Mouse (Mus musculus) gastrocnemius, postnatal 14 days (tissue): ENCODE results near the gene Galnt10. TPM values are rescaled to one million over a fixed set of nuclear protein-coding genes. Genes with fewer than 3 reads are reported as not detected.

Experiments used
- DNase-seq: peaks from one replicate; pipeline ENCODE4 v3.0.0; 2021; ENCODE audit warnings: mixed read lengths
- intact Hi-C: fragments of 180-260 bp; cut with DNase I; formaldehyde crosslinking; loops from one replicate; pipeline ENCODE4 v1.15.1; 2025; ENCODE audit warnings: low total_unique reads
- total RNA-seq, 2 experiments: library from RNA; stranded (reverse); gene quantifications; 2 replicates each; pipeline ENCODE4 v1.2.3; 2021

Gene Galnt10
- total RNA-seq, 2 experiments from 2014 or later: 11.3 to 12.4 TPM

DNA sequence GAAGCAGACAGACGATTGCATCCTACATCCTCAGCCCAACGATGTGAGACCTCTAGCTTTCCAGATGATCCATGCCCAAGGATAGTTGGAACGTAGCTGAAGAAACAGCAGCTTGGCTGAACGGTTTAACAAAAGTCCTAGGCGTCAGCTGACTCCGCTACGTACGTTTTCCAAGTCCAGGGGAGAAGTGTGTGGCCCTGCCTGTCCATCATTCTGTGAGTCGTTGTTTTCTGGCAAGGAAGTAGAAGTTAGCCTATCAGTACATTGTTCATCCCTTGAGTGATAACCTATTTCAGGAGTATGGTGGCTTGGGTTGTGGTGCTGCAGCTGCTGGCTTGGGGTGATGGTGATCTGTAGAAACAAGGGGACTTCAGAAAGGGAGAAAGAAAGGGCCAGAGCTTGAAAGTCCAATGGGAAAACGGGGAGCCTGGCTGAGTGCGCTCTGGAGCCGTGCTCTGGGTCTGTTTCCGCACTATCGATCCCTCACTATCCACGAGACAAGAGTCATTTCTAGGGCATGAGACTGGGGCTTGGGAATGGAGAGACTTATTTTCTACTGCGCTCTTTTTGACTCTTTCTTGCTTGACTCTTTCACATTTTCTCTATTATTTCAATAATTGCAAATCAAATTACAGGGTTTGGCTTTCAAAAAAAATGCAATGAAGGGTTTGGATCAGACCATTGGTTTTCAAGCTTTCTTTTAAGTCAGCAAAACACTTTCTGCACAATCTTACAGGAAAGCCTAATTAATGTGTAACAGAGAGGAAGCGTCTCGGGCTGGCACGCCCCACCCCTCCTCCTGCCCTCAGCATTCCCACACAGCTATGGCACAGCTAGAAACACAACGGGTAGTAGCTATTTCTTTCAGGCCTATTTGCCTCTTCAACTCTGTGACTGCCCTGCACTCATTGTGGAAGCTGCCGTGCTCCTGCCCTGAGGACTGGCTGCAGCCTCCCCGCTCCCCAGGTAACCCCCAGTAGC is 63.2 kb downstream of the Galnt10 start:
- intact Hi-C loops: no loop called here
- DNase-seq: no peak

DNA sequence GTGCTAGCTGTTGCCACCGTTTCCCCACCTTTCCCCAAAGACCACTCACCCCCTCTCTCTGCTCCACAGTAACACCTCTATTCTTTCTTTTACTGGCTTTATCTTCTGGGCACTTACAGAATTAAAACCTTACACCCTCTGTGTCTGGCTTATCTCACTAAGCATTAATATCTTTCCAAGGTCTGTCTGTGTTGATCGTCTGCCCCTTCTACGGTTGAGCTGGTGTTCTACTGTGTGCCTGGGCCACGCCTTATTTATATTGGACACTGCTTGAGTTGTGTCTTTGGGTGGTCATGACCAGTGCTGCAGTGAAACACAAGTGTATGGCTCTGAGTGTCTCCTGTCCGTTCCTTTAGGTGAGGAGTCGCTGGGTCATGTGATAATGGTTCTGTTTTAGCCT is 68.7 kb downstream of the Galnt10 start:
- no peak for DNase-seq
- intact Hi-C loops: no loop called here

DNA sequence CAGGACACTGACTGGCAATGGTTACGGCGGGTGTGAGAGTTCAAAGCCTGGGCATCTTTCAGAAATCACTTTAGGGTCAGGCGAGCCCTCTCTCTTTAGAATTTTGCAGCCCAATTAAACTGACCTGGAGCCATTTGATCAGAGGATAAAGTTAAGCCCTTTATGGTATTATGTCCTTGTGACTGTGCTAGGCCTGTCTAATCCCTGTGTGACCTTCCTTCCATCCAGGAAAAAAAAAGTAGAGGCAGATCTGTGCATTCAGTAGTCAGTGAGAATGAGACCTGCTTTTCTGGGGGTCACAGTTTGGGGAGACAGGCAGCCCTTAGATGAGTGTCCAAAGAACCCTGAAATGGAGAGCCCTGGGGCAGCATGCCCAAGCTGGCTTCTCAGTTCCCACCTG is 71.5 kb downstream of the Galnt10 start:
- intact Hi-C loops: no loop called here
- no peak for DNase-seq

- DNase-seq: no peak
- intact Hi-C loops: no loop called here
These were observed 72.2 kb downstream of the Galnt10 start for GRCm38 (mm10) chr11:57717432-57717831.

DNA sequence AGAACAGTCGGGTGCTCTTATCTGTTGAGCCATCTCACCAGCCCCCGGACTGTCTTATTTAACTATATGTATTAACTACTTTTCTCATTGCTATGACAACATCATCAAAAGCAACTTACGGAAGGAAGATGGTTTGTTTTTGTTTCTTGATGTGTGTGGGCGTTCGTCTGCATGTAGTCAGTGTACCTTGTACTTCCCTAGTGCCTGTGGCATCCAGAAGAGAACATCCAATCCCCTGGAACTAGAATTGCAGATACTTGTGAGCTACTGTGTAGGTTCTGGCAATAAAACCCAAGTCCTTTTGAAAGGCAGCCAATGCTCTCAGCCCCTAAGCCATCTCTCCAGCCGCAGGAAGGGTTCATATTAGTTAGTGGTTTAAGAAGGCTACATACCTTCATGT is 72.8 kb downstream of the Galnt10 start:
- no peak for DNase-seq
- intact Hi-C loops: no loop called here

GRCm38 (mm10) chr11:57719631-57720030 is 74.4 kb downstream of the Galnt10 start:
- no peak for DNase-seq
- intact Hi-C loops: loop anchor here (10.0 kb wide), 1 partner anchor 105 kb away; no protein-coding TSS in a partner anchor

DNA sequence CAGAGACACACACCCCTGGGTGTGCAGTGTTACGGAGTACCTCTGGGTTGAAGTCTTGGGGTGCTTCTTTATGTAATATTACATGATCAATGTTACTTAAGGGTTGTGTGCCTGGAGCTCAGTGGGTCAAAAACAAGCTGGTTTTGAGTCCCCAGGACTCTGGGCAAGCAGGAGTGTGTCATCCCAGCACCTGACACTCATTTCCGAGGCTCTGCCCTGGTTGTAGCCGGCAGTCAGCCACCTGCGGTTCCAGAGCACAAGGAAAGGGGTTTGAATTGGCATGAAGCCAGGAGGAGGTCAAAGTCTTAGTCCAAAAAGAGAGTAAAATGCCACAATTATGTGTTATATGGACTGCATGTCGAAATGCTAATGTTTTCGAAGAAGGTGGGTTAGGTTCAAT is 74.8 kb downstream of the Galnt10 start:
- no peak for DNase-seq
- intact Hi-C loops: loop anchor here (10.0 kb wide), 1 partner anchor 105 kb away; no protein-coding TSS in a partner anchor

GRCm38 (mm10) chr11:57724791-57725463 is 79.7 kb downstream of the Galnt10 start:
- intact Hi-C loops: loop anchor here (10.0 kb wide), 1 partner anchor 110 kb away; no protein-coding TSS in a partner anchor
- peak; percentile 48 for DNase-seq

DNA sequence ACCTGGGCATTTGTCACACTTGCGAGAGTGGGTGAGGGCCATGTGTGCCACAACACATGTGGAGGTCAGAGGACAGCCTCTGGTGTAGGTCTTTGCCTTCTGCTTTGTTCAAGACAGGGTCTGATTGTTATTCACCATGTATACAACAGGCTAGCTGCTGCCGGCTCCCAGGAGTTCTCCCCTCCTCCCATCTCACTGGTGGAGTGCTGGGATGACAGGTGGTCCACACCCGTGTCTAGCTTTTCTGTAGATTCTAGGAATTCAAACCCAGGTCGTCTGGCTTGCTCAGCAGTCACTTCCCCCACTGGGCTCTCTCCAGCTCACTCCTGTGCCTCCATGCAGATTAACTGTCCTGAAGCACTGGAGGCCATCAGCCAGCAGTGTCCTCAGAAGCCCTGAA is 80.7 kb downstream of the Galnt10 start:
- intact Hi-C loops: loop anchor here (10.0 kb wide), 1 partner anchor 111 kb away; no protein-coding TSS in a partner anchor

DNA sequence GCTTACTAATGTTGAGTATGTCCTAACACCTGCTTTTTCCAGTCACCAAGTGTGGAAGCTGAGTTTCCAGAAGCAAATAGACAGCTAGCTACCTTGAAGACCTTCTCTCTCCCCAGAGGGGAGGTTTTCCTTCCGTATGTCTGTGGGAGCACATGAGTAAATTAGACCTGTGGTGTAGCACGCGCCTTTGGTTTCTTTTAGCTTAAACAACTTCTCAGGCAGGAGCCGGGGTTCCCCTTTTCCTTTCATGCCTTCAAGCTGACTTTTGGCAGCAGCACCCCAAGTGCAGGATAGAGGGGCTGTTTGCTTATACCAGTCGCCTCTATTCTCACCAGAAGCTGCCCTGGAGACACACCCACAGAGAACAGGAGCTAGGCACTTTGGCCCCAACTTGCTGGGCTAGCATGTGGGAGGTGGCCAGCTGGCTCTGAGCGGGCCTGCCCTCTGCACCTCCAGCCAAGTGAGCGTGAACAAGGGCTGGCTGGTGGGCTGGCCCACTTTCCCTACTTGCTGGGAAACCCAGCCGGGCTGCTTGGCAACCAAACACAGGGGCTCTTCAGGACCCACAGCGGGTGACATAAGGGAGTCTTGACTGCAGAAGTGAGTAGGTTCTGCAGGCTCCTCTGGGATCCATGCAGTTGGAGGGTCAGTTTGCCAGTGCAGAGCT is 82.2 kb downstream of the Galnt10 start:
- intact Hi-C loops: loop anchor here (10.0 kb wide), 1 partner anchor 113 kb away; no protein-coding TSS in a partner anchor
- peak; percentile 74 for DNase-seq

More for the DNA sequence above, 80.7 kb downstream of the Galnt10 start:
- peak; percentile 29 for DNase-seq

DNA sequence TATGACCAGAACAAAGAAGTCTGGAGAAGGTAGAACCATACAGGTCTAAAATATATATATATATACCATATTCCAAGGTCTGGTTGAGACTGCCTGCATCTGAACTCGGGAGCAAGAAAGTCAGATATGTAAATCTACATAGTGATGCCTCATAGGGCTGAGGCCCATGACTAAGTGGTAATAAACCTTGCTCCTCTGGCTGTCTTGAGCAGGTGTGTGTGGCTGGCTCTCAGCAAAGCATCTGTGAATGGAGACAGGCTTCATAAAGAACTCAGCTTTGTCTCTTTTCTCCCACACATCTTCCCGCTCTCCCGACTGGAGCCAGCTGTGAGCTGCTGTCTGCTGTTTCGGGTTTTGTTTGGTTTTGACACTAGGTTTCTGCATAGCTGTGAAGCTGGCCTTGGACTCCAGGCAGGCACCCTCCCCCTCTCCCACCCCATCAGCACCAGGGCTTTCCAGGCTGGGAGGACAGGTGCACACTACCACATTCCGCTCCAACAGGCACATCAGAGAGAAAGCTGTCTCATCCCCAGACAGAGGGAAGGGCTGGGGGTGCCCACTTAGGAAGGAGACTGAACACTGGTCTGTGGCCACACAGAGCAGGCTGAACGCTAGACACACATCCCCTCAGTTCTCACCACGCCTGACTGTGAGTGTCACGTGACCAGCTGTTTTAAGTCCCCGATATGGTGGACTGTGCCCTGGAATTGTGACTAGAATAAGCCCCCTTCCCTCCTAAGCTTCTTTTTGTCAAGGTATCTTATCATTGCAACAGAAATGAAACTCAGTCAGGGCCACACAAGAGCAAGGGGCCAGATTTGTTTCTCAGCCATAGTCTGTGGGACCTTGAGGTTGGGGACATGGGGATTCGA is 87.4 kb downstream of the Galnt10 start:
- DNase-seq: no peak
- intact Hi-C loops: no loop called here

GRCm38 (mm10) chr11:57747294-57748080 is 102.2 kb downstream of the Galnt10 start:
- DNase-seq: peak; percentile 22
- intact Hi-C loops: no loop called here

GRCm38 (mm10) chr11:57753538-57754203 is 108.4 kb downstream of the Galnt10 start:
- DNase-seq: no peak
- intact Hi-C loops: no loop called here

DNA sequence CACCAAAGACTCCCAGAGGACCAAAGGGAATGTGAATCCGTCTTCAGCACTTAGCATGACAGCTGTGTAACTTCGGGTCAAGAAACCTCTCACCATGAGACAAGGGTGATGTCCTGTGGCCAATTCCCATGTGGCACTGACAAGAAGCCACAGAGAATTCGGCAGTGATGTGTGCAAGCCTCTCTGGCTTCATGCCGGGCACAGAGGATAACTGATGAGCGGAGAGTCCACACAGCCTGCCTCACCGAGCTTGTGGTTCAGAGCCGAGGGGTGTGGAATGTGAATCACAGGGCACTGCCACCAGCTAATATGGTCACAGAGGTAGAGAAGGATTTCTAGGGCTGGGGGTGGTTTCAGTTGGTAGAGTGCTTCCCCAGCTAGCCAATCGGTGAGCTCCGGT is 113.4 kb downstream of the Galnt10 start:
- intact Hi-C loops: no loop called here
- no peak for DNase-seq

DNA sequence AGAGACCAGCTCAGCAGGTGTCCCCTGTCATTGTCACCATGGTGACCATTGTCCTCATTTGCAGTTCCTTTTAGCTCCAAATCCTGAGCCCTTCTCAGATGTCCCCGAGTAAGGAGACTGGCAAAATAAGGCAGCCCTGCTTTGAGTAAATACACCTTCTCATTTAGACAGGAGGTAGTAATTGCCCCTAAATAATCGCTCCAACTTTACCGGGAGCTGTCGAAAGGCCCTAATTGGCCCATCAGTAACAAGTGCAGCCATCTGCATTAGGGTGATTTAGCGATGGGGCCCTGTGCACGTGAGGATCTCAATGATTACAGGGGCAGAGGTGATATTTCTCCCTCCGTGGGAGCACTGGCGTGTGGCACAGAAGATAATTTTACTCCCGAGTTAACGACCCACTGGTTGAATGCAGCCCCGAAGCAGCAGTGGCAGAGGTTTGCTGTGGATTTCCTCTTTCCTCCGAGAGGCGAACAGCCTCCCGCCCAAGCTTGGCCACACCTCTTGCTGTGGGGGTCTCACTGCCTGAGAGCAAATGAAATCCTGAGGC is 115.3 kb downstream of the Galnt10 start:
- intact Hi-C loops: no loop called here

DNA sequence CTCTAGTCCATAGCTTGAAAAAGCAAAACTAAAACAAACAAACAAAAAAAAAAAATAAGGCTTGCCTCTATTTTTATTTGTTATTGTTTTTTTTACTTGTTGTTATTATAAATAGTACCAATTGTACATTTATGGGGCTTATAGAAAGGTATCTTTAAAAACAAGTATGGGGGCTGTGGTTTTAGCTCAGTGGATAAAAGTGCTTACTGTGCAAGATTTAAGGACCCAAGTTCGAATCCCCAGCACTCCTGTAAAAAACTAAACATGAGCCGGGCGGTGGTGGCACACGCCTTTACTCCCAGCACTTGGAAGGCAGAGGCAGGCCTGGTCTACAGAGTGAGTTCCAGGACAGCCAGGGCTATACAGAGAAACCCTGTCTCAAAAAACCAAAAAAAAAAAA is 116.1 kb downstream of the Galnt10 start:
- intact Hi-C loops: no loop called here

More for the DNA sequence above, 115.3 kb downstream of the Galnt10 start:
- no peak for DNase-seq

GRCm38 (mm10) chr11:57764124-57764523 is 118.9 kb downstream of the Galnt10 start:
- intact Hi-C loops: no loop called here
- no peak for DNase-seq

More for the DNA sequence above, 116.1 kb downstream of the Galnt10 start:
- no peak for DNase-seq
